Mouse (Mus musculus) kidney, adult 11 months (tissue): Measurements from ENCODE around the gene H2al1m.
"Not testable (repeated sequence)": the region's sequence is repeated elsewhere in the genome, so short reads cannot be mapped to it uniquely, and the experiment has no call there.

Source experiments
- DNase-seq: peaks from one replicate; pipeline ENCODE4 v3.0.0; 2022

The H2al1m gene

GRCm38 (mm10) chrX:9332366-9332962 lies 48.9 kb downstream of the H2al1m start:
- DNase-seq: not testable (repeated sequence)

GRCm38 (mm10) chrX:9333035-9333434 lies 49.5 kb downstream of the H2al1m start:
- DNase-seq: peak; percentile 31
